Mouse (Mus musculus): Measurements from ENCODE around the gene Rpl6. TPM values are rescaled to one million over a fixed set of nuclear protein-coding genes. Genes with fewer than 3 reads are reported as not detected.

The Rpl6 gene
- polyA plus RNA-seq (2014; fragmentation: Nextera tagmentation; extraction: Ambion mirVana) = 664 and 673 TPM in 2 replicates

DNA sequence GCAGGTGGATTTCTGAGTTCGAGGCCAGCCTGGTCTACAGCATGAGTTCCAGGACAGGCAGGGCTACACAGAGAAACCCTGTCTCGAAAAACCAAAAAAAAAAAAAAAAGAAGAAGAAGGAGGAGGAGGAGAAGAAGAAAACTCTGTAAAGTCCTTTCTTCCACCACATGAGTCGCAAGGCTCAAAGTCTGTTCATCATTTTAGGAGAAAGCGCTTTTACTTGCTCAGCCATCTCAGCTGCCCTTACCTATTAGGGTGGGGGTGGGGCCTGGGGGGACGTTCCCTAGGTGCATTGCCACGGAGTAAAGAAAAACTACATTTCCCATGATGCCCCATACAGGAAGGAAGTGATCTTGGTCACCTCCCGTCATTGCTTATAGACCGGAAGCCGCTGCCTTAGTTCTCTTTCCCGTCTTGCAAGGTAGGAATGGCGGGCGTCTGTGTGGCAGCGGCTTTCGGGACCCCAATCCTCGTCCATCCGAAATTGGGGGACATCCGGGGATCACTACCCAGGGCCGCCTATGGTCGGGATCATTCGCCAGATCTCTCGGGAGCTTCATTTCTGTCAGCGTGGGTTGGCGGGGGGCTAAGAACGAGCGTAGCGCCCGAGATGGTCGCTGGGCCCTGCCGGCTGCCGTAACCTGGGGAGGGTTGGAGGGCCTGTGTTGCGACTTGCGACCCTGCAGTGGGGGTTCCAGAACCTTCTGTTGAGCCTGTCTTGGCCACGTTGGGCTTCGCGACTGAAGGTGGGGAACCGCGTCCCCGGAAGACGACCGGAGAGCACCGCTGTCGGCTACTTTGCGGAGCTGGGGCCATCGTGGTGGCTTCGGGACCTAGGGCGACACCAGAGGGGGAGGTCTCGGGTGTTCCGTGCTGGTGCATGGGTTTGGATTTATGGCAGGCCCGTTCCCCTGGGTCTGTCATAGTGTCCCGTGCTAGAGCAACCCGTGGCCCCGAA, at the start of gene Rpl6:
Gene Rpl6, plus strand, starts transcription at position 350 of the 958 bp plus-strand sequence.
- WGBS = 2% methylated on average over 52 of the region's 52 CpGs
- Histone ChIP-seq H3K9ac (ENCODE audit: low read length) (peak within 1 kb of the TSS; percentile 99), H3K9me3 (ENCODE audit: control insufficient read depth, low read length) (no peaks in the 10 kb centered on the region), H3K4me3 (ENCODE audit: low read depth, low read length) (peak within 1 kb of the TSS; percentile 94), H3K36me3 (ENCODE audit: control insufficient read depth, insufficient read depth, low read length) (peaks cover 29% of the 10 kb centered on the region), H3K4me1 (ENCODE audit: control insufficient read depth, insufficient read depth, low read length) (peaks cover 9% of the 10 kb centered on the region), H3K4me2 (peak within 1 kb of the TSS; percentile 75), H3K27ac (ENCODE audit: low read depth, low read length) (peak within 1 kb of the TSS; percentile 53), H3K27me3 (ENCODE audit: control insufficient read depth, insufficient read depth, low read length) (no peaks in the 10 kb centered on the region)
- peak; percentile 97 for DNase-seq (ENCODE audit: low spot score, missing footprints)
- peak; percentile 92 for ATAC-seq (ENCODE audit: low FRiP score)

DNA sequence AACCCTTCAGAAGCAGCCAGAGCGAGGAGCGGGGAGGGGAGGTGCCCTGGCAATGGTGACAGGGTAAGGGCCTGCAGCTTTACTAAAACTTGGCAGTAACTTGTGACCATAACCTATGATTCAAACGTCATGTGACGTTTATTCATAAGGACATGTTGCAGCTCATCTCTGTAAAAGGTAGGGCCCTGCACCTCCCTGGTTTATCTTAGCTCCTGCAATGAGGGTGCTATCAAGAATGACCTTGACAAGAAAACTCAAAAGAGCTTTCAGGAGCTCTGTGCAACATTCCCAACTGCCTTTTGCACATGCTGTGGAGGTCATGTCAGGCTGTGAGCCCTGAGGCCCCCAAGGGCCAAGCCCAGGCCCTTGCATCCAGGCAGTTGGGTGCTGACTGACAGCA, 48.2 kb upstream of the Rpl6 start:
- peaks cover 8% of the 10 kb centered on the region for H3K36me3 ChIP-seq (ENCODE audit: control insufficient read depth, insufficient read depth, low read length)
- ATAC-seq (ENCODE audit: low FRiP score) = no peak

DNA sequence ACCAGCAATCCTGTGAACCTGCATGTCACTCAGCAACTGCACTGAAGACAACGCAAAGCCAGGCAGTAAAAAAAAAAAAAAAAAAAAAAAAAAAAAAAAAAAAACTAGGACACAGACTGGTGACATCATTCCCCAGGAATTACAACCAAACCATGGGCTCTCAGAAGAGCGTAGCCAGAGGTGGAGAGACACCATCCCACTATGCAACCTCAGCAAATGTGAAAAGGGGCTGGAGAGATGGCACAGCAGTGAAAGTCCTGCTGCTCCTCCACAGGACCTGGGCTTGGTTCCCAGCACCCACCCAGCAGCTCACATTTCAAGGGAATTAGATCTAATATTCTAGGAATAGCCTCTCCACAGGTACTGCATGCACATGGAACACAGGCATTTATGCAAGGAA, 47.3 kb upstream of the Rpl6 start:
- no peak for DNase-seq (ENCODE audit: low spot score, missing footprints)
- Histone ChIP-seq H3K27ac (ENCODE audit: low read depth, low read length) (no peak overlapping the region), H3K27me3 (ENCODE audit: control insufficient read depth, insufficient read depth, low read length) (no peaks in the 10 kb centered on the region), H3K4me1 (ENCODE audit: control insufficient read depth, insufficient read depth, low read length) (no peaks in the 10 kb centered on the region), H3K9me3 (ENCODE audit: control insufficient read depth, low read length) (no peaks in the 10 kb centered on the region), H3K9ac (ENCODE audit: low read length) (no peak overlapping the region), H3K36me3 (ENCODE audit: control insufficient read depth, insufficient read depth, low read length) (peaks cover 8% of the 10 kb centered on the region), H3K4me2 (no peak overlapping the region), H3K4me3 (ENCODE audit: low read depth, low read length) (no peak overlapping the region)
- no peak for ATAC-seq (ENCODE audit: low FRiP score)
- 93% methylated on average over 2 of the region's 2 CpGs for WGBS

More for the DNA sequence above, 48.2 kb upstream of the Rpl6 start:
- H3K4me3 ChIP-seq (ENCODE audit: low read depth, low read length) = no peak overlapping the region
- 92% methylated on average over 4 of the region's 4 CpGs for WGBS
- no peaks in the 10 kb centered on the region for H3K4me1 ChIP-seq (ENCODE audit: control insufficient read depth, insufficient read depth, low read length)
- no peak for DNase-seq (ENCODE audit: low spot score, missing footprints)
- H3K27ac ChIP-seq (ENCODE audit: low read depth, low read length) = no peak overlapping the region
- H3K9me3 ChIP-seq (ENCODE audit: control insufficient read depth, low read length) = no peaks in the 10 kb centered on the region
- H3K27me3 ChIP-seq (ENCODE audit: control insufficient read depth, insufficient read depth, low read length) = no peaks in the 10 kb centered on the region
- no peak overlapping the region for H3K4me2 ChIP-seq
- H3K9ac ChIP-seq (ENCODE audit: low read length) = no peak overlapping the region

DNA sequence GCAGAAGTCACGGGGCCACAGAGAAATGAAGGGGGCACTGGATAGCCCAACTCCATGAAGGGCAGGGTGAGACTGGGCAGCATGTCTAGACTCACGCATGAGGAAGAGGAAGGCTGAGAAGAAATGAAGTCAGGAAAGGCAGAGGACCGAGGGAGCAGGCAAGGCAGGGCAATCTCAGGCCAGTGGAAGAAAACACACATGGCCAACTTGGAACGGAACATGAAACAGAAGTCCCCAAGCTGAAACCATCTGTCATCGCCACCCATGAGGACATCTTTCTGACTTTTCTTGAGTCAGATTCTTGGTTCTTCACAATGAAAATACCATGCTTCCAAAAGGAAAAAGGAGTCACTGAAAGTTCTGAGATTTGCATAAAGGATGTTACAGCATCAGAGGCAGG, 46.8 kb upstream of the Rpl6 start:
- H3K27me3 ChIP-seq (ENCODE audit: control insufficient read depth, insufficient read depth, low read length) = no peaks in the 10 kb centered on the region
- no peaks in the 10 kb centered on the region for H3K9me3 ChIP-seq (ENCODE audit: control insufficient read depth, low read length)
- peaks cover 11% of the 10 kb centered on the region for H3K36me3 ChIP-seq (ENCODE audit: control insufficient read depth, insufficient read depth, low read length)
- H3K4me3 ChIP-seq (ENCODE audit: low read depth, low read length) = no peak overlapping the region
- H3K27ac ChIP-seq (ENCODE audit: low read depth, low read length) = no peak overlapping the region
- no peak overlapping the region for H3K9ac ChIP-seq (ENCODE audit: low read length)
- ATAC-seq (ENCODE audit: low FRiP score) (no peak), DNase-seq (ENCODE audit: low spot score, missing footprints) (no peak)
- no peak overlapping the region for H3K4me2 ChIP-seq
- no peaks in the 10 kb centered on the region for H3K4me1 ChIP-seq (ENCODE audit: control insufficient read depth, insufficient read depth, low read length)
- WGBS = 92% methylated on average over 5 of the region's 5 CpGs

DNA sequence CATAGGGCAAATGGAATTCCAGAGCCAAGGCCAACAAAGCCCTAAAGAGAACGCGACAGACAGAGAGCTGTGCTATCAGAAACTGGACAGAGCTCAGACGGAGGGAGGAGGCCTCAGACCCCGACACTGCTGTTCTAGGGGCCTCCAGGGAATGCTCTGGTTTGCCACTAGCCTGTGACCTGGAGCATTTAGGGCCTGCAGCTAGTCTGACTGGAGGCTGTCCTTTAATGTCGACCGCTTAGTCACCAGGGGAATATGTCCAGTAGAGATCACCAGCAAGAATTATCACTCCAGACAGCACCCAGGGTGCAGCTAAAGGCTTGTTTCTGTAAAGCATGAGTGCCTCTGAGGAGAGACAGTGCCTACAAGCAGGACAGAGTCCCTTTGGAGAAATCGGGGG, 45.3 kb upstream of the Rpl6 start:
- no peak for DNase-seq (ENCODE audit: low spot score, missing footprints)
- ATAC-seq (ENCODE audit: low FRiP score) = no peak
- H3K4me2 ChIP-seq = no peak overlapping the region
- H3K27ac ChIP-seq (ENCODE audit: low read depth, low read length) = no peak overlapping the region
- no peak overlapping the region for H3K9ac ChIP-seq (ENCODE audit: low read length)
- no peaks in the 10 kb centered on the region for H3K27me3 ChIP-seq (ENCODE audit: control insufficient read depth, insufficient read depth, low read length)
- 94% methylated on average over 7 of the region's 7 CpGs for WGBS
- peaks cover 19% of the 10 kb centered on the region for H3K36me3 ChIP-seq (ENCODE audit: control insufficient read depth, insufficient read depth, low read length)
- no peak overlapping the region for H3K4me3 ChIP-seq (ENCODE audit: low read depth, low read length)
- no peaks in the 10 kb centered on the region for H3K9me3 ChIP-seq (ENCODE audit: control insufficient read depth, low read length)
- no peaks in the 10 kb centered on the region for H3K4me1 ChIP-seq (ENCODE audit: control insufficient read depth, insufficient read depth, low read length)

DNA sequence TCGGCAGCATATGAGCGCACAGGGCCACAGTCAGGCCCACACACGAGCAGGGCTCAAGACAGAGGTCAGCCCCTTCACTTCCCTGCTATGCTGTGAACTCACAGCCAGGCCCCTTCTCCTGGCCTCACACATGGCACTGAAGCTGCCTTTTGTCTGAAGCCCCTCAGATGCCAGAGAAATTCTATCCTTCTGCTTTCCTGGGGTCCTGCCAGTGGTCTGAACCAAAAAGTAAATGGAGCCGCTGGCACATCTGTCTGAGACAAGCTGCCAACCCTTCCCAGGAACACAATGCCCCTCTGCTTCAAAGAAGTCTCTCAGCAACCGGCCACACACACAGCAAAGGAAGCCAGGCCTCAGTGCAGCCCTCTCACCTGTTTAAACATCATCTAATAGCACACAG, 42.0 kb upstream of the Rpl6 start:
- Histone ChIP-seq H3K9ac (ENCODE audit: low read length) (no peak overlapping the region), H3K4me2 (no peak overlapping the region), H3K4me1 (ENCODE audit: control insufficient read depth, insufficient read depth, low read length) (no peaks in the 10 kb centered on the region), H3K9me3 (ENCODE audit: control insufficient read depth, low read length) (no peaks in the 10 kb centered on the region), H3K36me3 (ENCODE audit: control insufficient read depth, insufficient read depth, low read length) (peaks cover 19% of the 10 kb centered on the region), H3K27me3 (ENCODE audit: control insufficient read depth, insufficient read depth, low read length) (no peaks in the 10 kb centered on the region), H3K27ac (ENCODE audit: low read depth, low read length) (no peak overlapping the region), H3K4me3 (ENCODE audit: low read depth, low read length) (no peak overlapping the region)
- ATAC-seq (ENCODE audit: low FRiP score) (no peak), DNase-seq (ENCODE audit: low spot score, missing footprints) (no peak)
- 91% methylated on average over 5 of the region's 5 CpGs for WGBS

DNA sequence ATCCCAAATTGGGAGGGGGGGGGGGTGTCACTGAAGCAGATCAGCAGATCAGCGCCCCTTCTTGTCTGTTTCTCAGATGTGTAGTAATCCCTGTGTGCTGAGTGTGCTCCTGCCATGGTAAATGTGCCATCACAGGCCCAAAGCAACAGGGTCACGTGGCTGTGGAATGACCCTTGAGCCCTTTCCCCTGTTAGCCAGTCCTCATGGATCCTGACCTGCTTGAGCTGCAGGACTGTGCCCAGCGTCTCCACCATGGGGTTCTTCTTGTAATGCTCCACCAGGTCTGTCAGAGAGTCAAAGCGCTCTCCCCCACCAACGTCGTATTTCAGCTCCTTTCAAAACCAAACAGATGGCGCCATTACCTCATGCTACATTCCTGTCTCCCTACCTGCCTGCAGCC, 41.4 kb upstream of the Rpl6 start:
- no peaks in the 10 kb centered on the region for H3K9me3 ChIP-seq (ENCODE audit: control insufficient read depth, low read length)
- H3K9ac ChIP-seq (ENCODE audit: low read length) = no peak overlapping the region
- H3K36me3 ChIP-seq (ENCODE audit: control insufficient read depth, insufficient read depth, low read length) = peaks cover 17% of the 10 kb centered on the region
- H3K27ac ChIP-seq (ENCODE audit: low read depth, low read length) = no peak overlapping the region
- 91% methylated on average over 7 of the region's 7 CpGs for WGBS
- no peak overlapping the region for H3K4me2 ChIP-seq
- no peaks in the 10 kb centered on the region for H3K4me1 ChIP-seq (ENCODE audit: control insufficient read depth, insufficient read depth, low read length)
- DNase-seq (ENCODE audit: low spot score, missing footprints) = no peak
- no peak for ATAC-seq (ENCODE audit: low FRiP score)
- H3K4me3 ChIP-seq (ENCODE audit: low read depth, low read length) = no peak overlapping the region
- H3K27me3 ChIP-seq (ENCODE audit: control insufficient read depth, insufficient read depth, low read length) = no peaks in the 10 kb centered on the region

DNA sequence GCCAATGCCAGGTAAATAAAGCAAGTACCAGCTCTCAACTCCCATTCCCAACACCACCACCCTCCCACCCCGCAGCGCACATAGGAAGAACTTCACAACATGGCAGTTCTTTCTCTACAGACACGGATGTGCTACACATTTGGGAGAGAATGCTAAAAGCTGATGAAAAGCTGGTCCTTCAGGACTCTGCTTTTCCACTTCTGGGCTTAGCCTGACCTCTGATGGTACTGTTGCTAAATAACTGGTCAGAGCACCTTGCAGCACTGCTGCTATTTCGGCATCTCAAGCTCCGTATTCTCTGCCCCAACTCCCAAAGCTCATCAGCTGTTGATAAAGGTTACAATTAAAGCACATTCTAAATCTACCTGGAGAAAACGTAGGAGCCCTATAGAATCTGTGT, 37.4 kb upstream of the Rpl6 start:
- Histone ChIP-seq H3K36me3 (ENCODE audit: control insufficient read depth, insufficient read depth, low read length) (peaks cover 17% of the 10 kb centered on the region), H3K4me3 (ENCODE audit: low read depth, low read length) (no peak overlapping the region), H3K9me3 (ENCODE audit: control insufficient read depth, low read length) (no peaks in the 10 kb centered on the region), H3K4me2 (no peak overlapping the region), H3K27me3 (ENCODE audit: control insufficient read depth, insufficient read depth, low read length) (no peaks in the 10 kb centered on the region), H3K27ac (ENCODE audit: low read depth, low read length) (no peak overlapping the region), H3K4me1 (ENCODE audit: control insufficient read depth, insufficient read depth, low read length) (no peaks in the 10 kb centered on the region), H3K9ac (ENCODE audit: low read length) (no peak overlapping the region)
- no peak for ATAC-seq (ENCODE audit: low FRiP score)
- no peak for DNase-seq (ENCODE audit: low spot score, missing footprints)
- 98% methylated on average over 6 of the region's 6 CpGs for WGBS

DNA sequence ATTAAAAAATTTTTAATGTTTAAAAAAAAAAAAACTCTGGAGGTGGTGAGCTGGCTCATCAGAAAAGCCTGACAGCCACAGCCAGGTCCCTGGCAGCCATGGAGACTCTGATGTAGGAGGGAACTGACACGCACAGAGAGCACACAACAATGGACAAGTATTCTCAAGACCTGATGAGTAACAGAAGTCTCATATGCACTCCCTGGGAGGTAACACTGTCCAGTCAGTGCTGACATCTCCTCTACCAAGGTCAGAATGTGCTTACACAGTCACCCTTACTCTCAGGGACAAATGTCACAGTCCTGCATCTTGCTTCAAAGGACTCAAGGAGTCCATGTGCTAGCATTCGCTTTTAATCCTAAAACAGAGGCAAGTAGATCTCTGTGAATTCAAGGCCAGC, 34.7 kb upstream of the Rpl6 start:
- H3K4me1 ChIP-seq (ENCODE audit: control insufficient read depth, insufficient read depth, low read length) = no peaks in the 10 kb centered on the region
- no peak overlapping the region for H3K27ac ChIP-seq (ENCODE audit: low read depth, low read length)
- no peak overlapping the region for H3K4me3 ChIP-seq (ENCODE audit: low read depth, low read length)
- ATAC-seq (ENCODE audit: low FRiP score) (no peak), DNase-seq (ENCODE audit: low spot score, missing footprints) (no peak)
- no peaks in the 10 kb centered on the region for H3K27me3 ChIP-seq (ENCODE audit: control insufficient read depth, insufficient read depth, low read length)
- H3K9me3 ChIP-seq (ENCODE audit: control insufficient read depth, low read length) = no peaks in the 10 kb centered on the region
- no peak overlapping the region for H3K4me2 ChIP-seq
- H3K9ac ChIP-seq (ENCODE audit: low read length) = no peak overlapping the region
- WGBS = 89% methylated on average over 2 of the region's 2 CpGs
- H3K36me3 ChIP-seq (ENCODE audit: control insufficient read depth, insufficient read depth, low read length) = peaks cover 4% of the 10 kb centered on the region; the same call in 1 of the 2 replicates
